Mouse (Mus musculus) gastrocnemius, postnatal 36 days (tissue): Measurements from ENCODE around the gene Glis1. TPM values are rescaled to one million over a fixed set of nuclear protein-coding genes. Genes with fewer than 3 reads are reported as not detected.
"Not testable (repeated sequence)": the region's sequence is repeated elsewhere in the genome, so short reads cannot be mapped to it uniquely, and the experiment has no call there.

Source experiments
- DNase-seq, 2 experiments: peaks; one replicate each; pipeline ENCODE4 v3.0.0; 2022
- intact Hi-C: fragments of 180-260 bp; cut with DNase I; formaldehyde crosslinking; loops from one replicate; pipeline ENCODE4 v1.15.1; 2025
- total RNA-seq, 2 experiments: library from RNA; stranded (reverse); gene quantifications; 2 replicates each; pipeline ENCODE4 v1.2.3; 2021

Gene Glis1
- total RNA-seq, 2 experiments from 2014 or later: 0.20 to 0.23 TPM

- DNase-seq: no peak
- intact Hi-C loops: no loop called here
Observed at GRCm38 (mm10) chr4:107568159-107568558, 133.8 kb downstream of the Glis1 start.

DNA sequence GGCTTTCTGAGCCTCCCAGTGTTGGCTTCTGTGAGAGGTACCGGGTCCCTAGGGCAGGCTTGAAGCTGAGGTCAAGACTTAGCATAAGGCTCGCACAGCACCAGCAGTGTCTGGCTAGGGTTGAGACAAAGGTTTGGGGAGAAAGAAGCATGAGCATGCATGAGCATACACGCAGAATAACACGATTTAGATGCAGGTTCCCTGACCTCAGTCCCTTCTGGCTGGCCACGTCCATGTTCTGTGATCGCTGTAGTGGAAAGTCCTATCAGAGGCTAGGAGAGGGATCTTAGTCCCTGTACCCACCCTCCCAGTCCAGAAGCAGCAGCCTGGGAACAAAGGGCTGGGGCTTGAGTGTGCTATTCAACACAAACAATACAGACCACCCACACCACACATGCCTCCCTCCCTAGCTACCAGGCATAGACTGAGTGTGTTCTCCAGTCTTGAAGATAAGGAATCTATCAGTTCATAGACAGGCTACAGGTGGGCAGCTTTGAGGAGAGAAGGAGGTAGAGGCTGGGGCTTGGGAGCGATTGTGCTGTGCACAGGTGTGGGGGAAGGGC, 134.6 kb downstream of the Glis1 start:
- intact Hi-C loops: no loop called here
- DNase-seq: no peak

GRCm38 (mm10) chr4:107570329-107571014, 136.1 kb downstream of the Glis1 start:
- no peak for DNase-seq
- intact Hi-C loops: no loop called here

DNA sequence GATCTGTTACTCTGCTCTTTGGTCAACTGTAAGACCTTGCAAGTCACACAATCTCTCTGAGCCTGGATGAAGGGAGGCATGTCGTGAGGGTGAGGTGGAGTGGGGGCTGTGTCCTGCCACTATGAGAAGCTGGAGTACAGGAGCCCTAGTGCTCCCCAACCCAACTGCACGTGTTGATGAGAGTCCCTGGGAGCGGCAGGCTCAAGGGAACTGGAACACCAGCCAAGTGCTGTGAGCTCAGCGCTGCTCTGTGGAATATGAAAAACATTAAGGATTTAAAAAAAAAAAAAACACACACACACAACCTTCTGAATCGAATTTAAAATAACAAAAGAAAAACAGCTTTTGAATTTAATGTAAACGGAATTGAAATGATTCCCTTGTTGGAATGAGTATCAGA, 141.4 kb downstream of the Glis1 start:
- intact Hi-C loops: no loop called here
- DNase-seq: no peak

DNA sequence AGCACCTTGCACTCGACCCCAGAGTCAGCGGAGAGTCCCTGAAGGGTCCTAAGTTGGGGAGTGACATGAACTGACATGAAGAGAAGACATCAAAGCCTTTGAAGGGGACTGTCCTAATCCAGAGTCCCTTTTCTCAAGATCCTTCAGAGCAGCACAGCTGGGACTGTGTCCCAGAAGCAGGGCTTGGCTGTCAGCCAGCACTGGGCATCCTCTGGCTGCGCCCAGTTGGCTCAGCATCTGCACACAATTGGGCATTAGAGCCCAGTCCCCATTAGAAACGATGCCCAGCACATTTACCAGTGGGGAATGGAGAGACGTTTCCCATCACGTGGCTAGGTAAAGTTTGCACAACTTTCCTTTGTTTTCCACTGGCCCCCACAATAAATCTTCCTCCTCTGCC, 142.4 kb downstream of the Glis1 start:
- no peak for DNase-seq
- intact Hi-C loops: no loop called here

GRCm38 (mm10) chr4:107577146-107577839, 142.9 kb downstream of the Glis1 start:
- intact Hi-C loops: no loop called here
- no peak for DNase-seq

- intact Hi-C loops: no loop called here
Observed at GRCm38 (mm10) chr4:107580883-107581282, 146.5 kb downstream of the Glis1 start.

GRCm38 (mm10) chr4:107586391-107586790, 152.0 kb downstream of the Glis1 start:
- no peak for DNase-seq
- intact Hi-C loops: no loop called here

More at GRCm38 (mm10) chr4:107580883-107581282, 146.5 kb downstream of the Glis1 start:
- DNase-seq: no peak

DNA sequence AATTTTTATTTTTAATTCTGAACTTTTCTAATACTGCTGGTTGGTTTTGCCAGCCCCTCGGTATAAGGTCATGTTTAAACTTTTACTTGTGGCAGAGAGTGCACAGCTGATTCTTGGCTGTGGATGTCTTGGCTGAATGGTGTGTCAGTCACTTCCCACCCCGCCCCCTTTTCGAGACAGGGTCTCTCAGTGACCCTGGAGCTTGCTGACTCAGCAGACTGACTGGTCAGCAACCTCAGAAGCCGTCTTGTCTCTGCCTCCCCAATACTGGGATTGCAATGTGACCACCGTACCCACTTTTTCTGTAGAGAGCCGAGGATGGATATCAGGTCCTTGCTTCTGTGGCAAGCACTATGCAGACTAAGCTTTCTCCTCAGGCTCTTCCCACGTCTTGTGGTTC, 154.2 kb downstream of the Glis1 start:
- no peak for DNase-seq
- intact Hi-C loops: no loop called here

- DNase-seq: no peak
Observed at GRCm38 (mm10) chr4:107589046-107589445, 154.7 kb downstream of the Glis1 start.

GRCm38 (mm10) chr4:107590805-107591534, 156.6 kb downstream of the Glis1 start:
- no peak for DNase-seq
- intact Hi-C loops: no loop called here

More at GRCm38 (mm10) chr4:107589046-107589445, 154.7 kb downstream of the Glis1 start:
- intact Hi-C loops: no loop called here

DNA sequence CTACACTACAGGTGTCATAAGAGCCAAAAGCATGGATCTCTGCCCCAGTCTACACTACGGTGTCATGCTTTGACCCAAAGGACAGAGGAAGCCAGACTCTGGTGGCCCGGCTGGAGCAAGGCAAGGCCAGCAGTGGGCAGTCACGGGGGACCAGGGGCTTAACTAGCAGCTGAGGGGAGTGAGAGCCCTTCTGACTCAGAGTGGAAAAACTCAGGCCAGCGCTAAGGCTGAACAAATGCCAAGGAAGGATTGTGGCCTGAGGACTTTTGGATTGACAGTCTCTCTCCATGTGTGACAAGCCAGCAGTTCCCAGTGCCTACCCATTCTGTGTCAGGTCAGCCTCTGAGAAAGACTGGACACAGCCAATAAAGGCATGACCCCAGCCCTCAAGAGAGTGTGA, 159.0 kb downstream of the Glis1 start:
- DNase-seq: no peak
- intact Hi-C loops: no loop called here

DNA sequence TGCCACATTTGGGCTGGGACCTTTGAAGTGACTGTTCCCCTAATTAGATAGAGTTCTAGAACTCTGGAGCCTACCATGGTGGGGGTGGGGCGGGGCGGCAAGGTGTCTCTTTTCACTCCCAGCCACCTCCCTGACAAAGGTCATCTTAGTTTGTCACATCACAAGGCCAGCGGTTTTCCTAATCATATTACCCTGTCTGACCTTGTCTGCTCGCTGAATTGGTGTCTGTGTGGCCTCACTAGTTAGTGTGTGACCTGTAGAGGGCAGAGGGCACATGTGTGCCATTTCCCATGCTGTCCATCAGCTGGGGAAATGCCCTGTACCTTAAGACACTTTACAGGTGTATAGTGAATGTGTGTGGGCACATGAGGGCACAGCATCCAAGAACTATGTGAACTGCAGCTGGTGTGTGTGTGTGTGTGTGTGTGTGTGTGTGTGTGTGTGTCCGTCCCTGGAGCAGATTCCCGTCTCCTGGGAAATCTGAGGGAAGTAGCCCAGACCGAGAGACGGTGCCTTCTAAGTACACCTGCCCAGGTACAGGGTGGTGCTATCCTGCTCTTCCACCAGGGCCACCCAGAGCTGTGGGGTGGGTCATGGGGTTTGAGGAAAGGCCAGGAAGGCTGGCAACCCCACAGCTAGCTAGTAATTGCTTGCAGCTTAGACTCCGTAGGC, 163.0 kb downstream of the Glis1 start:
- no peak for DNase-seq
- intact Hi-C loops: no loop called here

GRCm38 (mm10) chr4:107597898-107598580, 163.6 kb downstream of the Glis1 start:
- DNase-seq: no peak
- intact Hi-C loops: no loop called here

DNA sequence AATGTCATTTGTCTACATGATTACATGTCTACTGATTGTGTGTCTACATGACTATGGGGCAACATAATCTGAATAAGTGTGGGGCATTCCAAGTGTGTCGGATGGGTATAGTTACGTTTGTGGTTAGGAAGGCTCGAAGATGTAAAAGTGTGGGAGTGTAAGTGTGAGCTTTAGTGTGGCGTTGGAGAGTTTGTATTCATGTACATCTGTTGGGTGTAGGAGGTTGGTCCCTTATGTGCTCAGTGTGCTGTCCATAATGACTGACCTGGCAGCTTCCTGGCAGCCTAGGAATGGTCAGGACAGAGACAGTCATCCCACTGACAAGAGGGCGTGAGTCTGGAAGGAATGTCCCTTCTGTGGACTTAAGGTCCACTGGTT, 164.2 kb downstream of the Glis1 start:
- DNase-seq, intact Hi-C loops: not testable (repeated sequence)

GRCm38 (mm10) chr4:107602284-107602683, 167.9 kb downstream of the Glis1 start:
- no peak for DNase-seq
- intact Hi-C loops: loop anchor here (5.0 kb wide), 1 partner anchor 180 kb away; no protein-coding TSS in a partner anchor

DNA sequence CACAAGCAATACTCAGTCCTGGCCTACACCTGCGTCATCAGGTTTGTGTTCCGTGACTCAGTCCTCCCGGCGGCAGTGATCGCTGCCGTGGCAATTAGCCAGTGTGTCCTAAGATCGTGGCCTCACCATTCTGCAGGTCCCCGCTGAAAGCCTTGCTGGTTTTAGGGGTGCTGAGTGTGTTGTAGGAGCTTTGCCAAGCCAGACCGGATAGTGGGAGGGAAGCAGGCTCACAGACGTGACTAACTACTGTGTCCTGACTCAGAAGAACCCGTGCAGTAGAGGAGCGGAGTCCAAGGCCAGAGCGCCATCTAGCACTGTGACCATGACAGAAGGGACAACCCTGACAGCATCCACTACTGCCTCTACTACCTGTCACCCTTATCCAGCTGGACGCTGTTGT, 168.4 kb downstream of the Glis1 start:
- intact Hi-C loops: loop anchor here (5.0 kb wide), 1 partner anchor 180 kb away; no protein-coding TSS in a partner anchor
- peak in 1 of 2 experiments; percentile 15 for DNase-seq

GRCm38 (mm10) chr4:107603208-107603607, 168.8 kb downstream of the Glis1 start:
- intact Hi-C loops: loop anchor here (5.0 kb wide), 1 partner anchor 181 kb away; no protein-coding TSS in a partner anchor
- no peak for DNase-seq

GRCm38 (mm10) chr4:107605964-107606602, 171.7 kb downstream of the Glis1 start:
- intact Hi-C loops: no loop called here
- DNase-seq: no peak
